In genomic region chr12:112449828-112450180, GRCm38 (mm10) we compare ENCODE assay signal across 8 mouse cellular contexts. TPM values are rescaled to one million over a fixed set of nuclear protein-coding genes. Genes with fewer than 3 reads are reported as not detected.
A peak's percentile ranks its signal among the peaks of the same experiment; 100 is the strongest.
DNase-seq lines count a peak whose midpoint lies in the region; ATAC-seq and TF ChIP-seq lines count a peak whose summit lies in the region.
"Had no signal": no experiment of that assay in that cellular context is flagged by ENCODE, and none has a peak within 500 bp of the region (broad histone marks: within the 10 kb centered on the region; RNA-seq: fewer than 3 reads in every experiment).

No protein-coding gene starts in this region.

- no peak overlapping the region; the same call in 1 of the 2 replicates for H3K4me2 ChIP-seq in heart, postnatal 0 days (ENCODE audit: low read depth, low read length)
- H3K4me2 ChIP-seq: liver, embryonic 13.5 days had no signal

- ATAC-seq in heart, postnatal 0 days (ENCODE audit: insufficient read depth, low read depth), result peak; percentile 75

- H3K36me3 ChIP-seq in heart, postnatal 0 days (replicated peaks; ENCODE audit: control insufficient read depth, insufficient read depth, low read length), result no peaks in the 10 kb centered on the region
- H3K36me3 ChIP-seq: liver, embryonic 13.5 days had no signal

- TF ChIP-seq CTCF in heart, postnatal 0 days (IDR thresholded peaks at IDR 0.05; ENCODE audit: low read depth), result no peak

- no peaks in the 10 kb centered on the region for H3K27me3 ChIP-seq in heart, postnatal 0 days (ENCODE audit: control insufficient read depth, insufficient read depth, low read length)
- H3K27me3 ChIP-seq: liver, embryonic 13.5 days had no signal

- no peak overlapping the region for H3K9ac ChIP-seq in heart, postnatal 0 days (replicated peaks; ENCODE audit: low read depth, low read length)
- H3K9ac ChIP-seq: liver, embryonic 13.5 days had no signal

- WGBS in heart, postnatal 0 days, result 56% methylated on average over 8 of the region's 8 CpGs

- H3K4me3 ChIP-seq in heart, postnatal 0 days (ENCODE audit: low read depth, low read length), result no peak overlapping the region
- H3K4me3 ChIP-seq: liver, embryonic 13.5 days had no signal

- TF ChIP-seq EP300 in heart, postnatal 0 days (IDR thresholded peaks at IDR 0.05; ENCODE audit: low read depth), result peak; percentile 38; the same call in 1 of the 2 replicates

- peak overlapping the region; percentile 89 for H3K27ac ChIP-seq in heart, postnatal 0 days (ENCODE audit: low read depth)
- H3K27ac ChIP-seq: liver, embryonic 13.5 days had no signal

- H3K9me3 ChIP-seq in heart, postnatal 0 days (replicated peaks; ENCODE audit: control insufficient read depth, low read length), result peaks cover 7% of the 10 kb centered on the region

- no peaks in the 10 kb centered on the region for H3K4me1 ChIP-seq in heart, postnatal 0 days (ENCODE audit: control insufficient read depth, insufficient read depth)
- H3K4me1 ChIP-seq: liver, embryonic 13.5 days had no signal

- DNase-seq in Muller cell, postnatal 12 days (ENCODE audit: inconsistent ontology term), result peak; percentile 56
- DNase-seq in cerebellum, postnatal 14 days, result peak; percentile 41 to 54
- DNase-seq in heart, postnatal 0 days (ENCODE audit: low spot score), result peak; percentile 39
- DNase-seq in lung, postnatal 4 days, result peak; percentile 50 to 74
- DNase-seq in urinary bladder, postnatal 36 days (ENCODE audit: low spot score in 2 of 2), result no peak
- DNase-seq in left cerebral cortex, adult 9 months (ENCODE audit: low spot score in 2 of 2), result no peak
- no peak for DNase-seq in layer of hippocampus, postnatal 36 days
- DNase-seq: liver, embryonic 13.5 days had no signal

RNA-seq across cellular contexts. Expression of gene A530016L24Rik, which starts 39.4 kb away (rescaled TPM):
- total RNA-seq in heart, postnatal 0 days (2014; rRNA removed; ENCODE audit: low replicate concordance), result 9.9 and 14.1 TPM in 2 replicates
- 6.0 and 6.9 TPM in 2 replicates for polyA plus RNA-seq in heart, postnatal 0 days (2015; fragmentation: Nextera tagmentation; extraction: Ambion mirVana)
- total RNA-seq in layer of hippocampus, postnatal 36 days (2021), result under 1 TPM in 1 of 2 experiments, not detected in 1; 0.20 TPM

Comparison
In these comparisons a context has a peak if more than half of its experiments do, and no peak if none do; other contexts are left out.
1. DNase-seq: peak in Muller cell, postnatal 12 days (single experiment), cerebellum, postnatal 14 days (2 of 2), heart, postnatal 0 days (single experiment) and lung, postnatal 4 days (2 of 2); none in urinary bladder, postnatal 36 days (0 of 2), left cerebral cortex, adult 9 months (0 of 2) and layer of hippocampus, postnatal 36 days (0 of 2).